Mouse (Mus musculus) G1E-ER4 (cell line): Measurements from ENCODE around the gene Pank1. TPM values are rescaled to one million over a fixed set of nuclear protein-coding genes. Genes with fewer than 3 reads are reported as not detected.
A peak's percentile ranks its signal among the peaks of the same experiment; 100 is the strongest.

Source experiments
- GATA1 ChIP-seq: IDR thresholded peaks from one replicate; pipeline ENCODE4 v1.8.0; 2012; ENCODE audit warnings: low read length, inconsistent platforms
- polyA plus RNA-seq: library from polyadenylated mRNA; stranded (reverse); fragments of >175 nt; gene quantifications from 2 replicates; pipeline ENCODE4 v1.2.3, GENCODE M21; 2012

Pank1 gene
- polyA plus RNA-seq, 1 experiment, result 2.5 TPM

GRCm38 (mm10) chr19:34847103-34847502 is 32.2 kb downstream of the Pank1 start:
- TF ChIP-seq GATA1, result no peak

GRCm38 (mm10) chr19:34846508-34847038 is 32.7 kb downstream of the Pank1 start:
- TF ChIP-seq GATA1, result no peak

GRCm38 (mm10) chr19:34846005-34846404 is 33.2 kb downstream of the Pank1 start:
- no peak for TF ChIP-seq GATA1

GRCm38 (mm10) chr19:34845331-34845730 is 33.9 kb downstream of the Pank1 start:
- no peak for TF ChIP-seq GATA1

- TF ChIP-seq GATA1, result peak; percentile 92
These were observed 34.5 kb downstream of the Pank1 start for GRCm38 (mm10) chr19:34844760-34845159.

- TF ChIP-seq GATA1, result no peak
These were observed 35.2 kb downstream of the Pank1 start for GRCm38 (mm10) chr19:34844047-34844446.

- no peak for TF ChIP-seq GATA1
These were observed 37.3 kb downstream of the Pank1 start for GRCm38 (mm10) chr19:34841719-34842506.

GRCm38 (mm10) chr19:34838624-34839023 is 40.6 kb downstream of the Pank1 start:
- TF ChIP-seq GATA1, result no peak

- no peak for TF ChIP-seq GATA1
These were observed 47.6 kb downstream of the Pank1 start for GRCm38 (mm10) chr19:34831702-34832101.

GRCm38 (mm10) chr19:34827916-34828635 is 51.2 kb downstream of the Pank1 start:
- no peak for TF ChIP-seq GATA1

- TF ChIP-seq GATA1, result no peak
These were observed 51.8 kb downstream of the Pank1 start for GRCm38 (mm10) chr19:34827444-34827843.

GRCm38 (mm10) chr19:34825946-34826655 is 53.2 kb downstream of the Pank1 start:
- TF ChIP-seq GATA1, result no peak

- no peak for TF ChIP-seq GATA1
These were observed 59.6 kb downstream of the Pank1 start for GRCm38 (mm10) chr19:34819577-34820170.

GRCm38 (mm10) chr19:34815371-34815770 is 63.9 kb downstream of the Pank1 start:
- no peak for TF ChIP-seq GATA1

- no peak for TF ChIP-seq GATA1
These were observed 64.6 kb downstream of the Pank1 start for GRCm38 (mm10) chr19:34814696-34815095.

- TF ChIP-seq GATA1, result no peak
These were observed 65.3 kb downstream of the Pank1 start for GRCm38 (mm10) chr19:34813961-34814360.

- no peak for TF ChIP-seq GATA1
These were observed 65.7 kb downstream of the Pank1 start for GRCm38 (mm10) chr19:34813533-34813932.
